Mouse (Mus musculus): ENCODE measurements around the gene Hps4. TPM values are rescaled to one million over a fixed set of nuclear protein-coding genes. Genes with fewer than 3 reads are reported as not detected.

The Hps4 gene
- polyA plus RNA-seq, 1 experiment, result 22.7 TPM

DNA sequence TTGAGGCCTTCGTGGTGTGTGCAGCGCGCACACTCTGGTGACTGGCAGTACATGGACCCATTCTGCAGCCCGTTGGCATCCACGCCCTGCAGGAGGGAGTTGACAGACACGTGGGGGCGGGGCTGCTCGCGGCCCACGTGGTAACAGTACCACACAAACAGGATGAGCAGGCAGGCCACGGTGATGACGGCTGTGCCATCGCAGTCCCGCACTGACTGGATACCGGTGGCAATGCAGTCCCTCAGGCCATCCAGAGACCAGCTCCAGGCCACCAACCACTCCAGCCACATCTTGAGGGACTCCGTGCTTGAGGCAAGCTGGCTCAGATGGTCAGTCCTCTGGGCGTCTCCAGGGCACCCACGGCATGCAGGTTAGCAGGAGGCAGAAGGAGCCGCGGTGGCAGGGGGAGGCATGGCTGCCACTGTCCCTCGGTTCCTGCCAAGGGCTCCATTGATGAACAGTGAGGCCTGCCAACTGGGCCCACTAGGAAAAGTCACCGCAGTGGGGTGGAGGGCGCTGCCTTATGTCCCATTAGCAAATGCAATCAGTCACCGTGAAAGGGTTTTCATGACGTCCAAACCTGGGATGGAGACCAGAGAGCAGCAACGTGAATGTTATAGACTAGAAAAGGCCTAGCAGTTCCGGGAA, 48.9 kb downstream of the Hps4 start:
- no peak overlapping the region for H3K4me3 ChIP-seq (ENCODE audit: insufficient read depth, low read length)
- no peaks in the 10 kb centered on the region for H3K4me1 ChIP-seq (ENCODE audit: control insufficient read depth, insufficient read depth, low read length)
- TF ChIP-seq CTCF (IDR thresholded peaks at IDR 0.05; ENCODE audit: low read depth, low read length) (no peak), POLR2A (IDR thresholded peaks at IDR 0.05; ENCODE audit: borderline replicate concordance, low read depth, low read length) (no peak)
- H3K27ac ChIP-seq (ENCODE audit: insufficient read depth, low read depth, low read length), result no peak overlapping the region

DNA sequence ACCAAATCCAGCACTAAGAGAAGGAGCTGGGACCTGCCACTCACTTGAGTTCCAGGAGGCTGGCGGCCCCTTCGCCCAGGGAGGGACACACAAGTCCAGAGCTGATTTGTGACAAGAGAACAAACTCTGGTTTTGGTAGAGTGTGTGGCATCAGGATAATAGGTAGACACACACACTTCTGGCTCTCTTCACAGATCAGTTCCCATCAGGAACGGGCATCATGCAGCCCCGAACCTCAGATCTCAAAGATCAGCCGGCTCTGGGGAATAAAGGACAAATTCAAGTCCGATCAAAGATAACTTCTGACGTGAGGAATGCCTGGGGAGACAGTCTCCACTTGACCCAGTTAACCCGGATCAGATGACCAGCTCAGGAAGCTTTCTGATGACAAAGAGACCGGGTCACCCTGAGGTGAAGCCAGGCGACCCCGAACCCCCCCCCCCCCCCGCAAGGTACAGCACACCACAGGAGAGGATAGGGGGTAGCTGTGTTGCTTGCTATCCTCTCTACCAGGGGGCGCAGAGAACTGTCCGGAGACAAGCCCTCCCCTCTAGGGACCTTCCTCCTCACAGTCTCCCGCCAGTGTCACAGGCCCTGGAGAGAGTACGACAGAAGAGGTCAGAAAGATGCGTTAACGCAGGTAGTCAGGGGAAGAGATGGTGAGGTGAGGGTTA, 51.0 kb downstream of the Hps4 start:
- Histone ChIP-seq H3K27ac (ENCODE audit: insufficient read depth, low read depth, low read length) (no peak overlapping the region), H3K4me3 (ENCODE audit: insufficient read depth, low read length) (no peak overlapping the region), H3K4me1 (ENCODE audit: control insufficient read depth, insufficient read depth, low read length) (no peaks in the 10 kb centered on the region)
- TF ChIP-seq POLR2A (IDR thresholded peaks at IDR 0.05; ENCODE audit: borderline replicate concordance, low read depth, low read length) (no peak), CTCF (IDR thresholded peaks at IDR 0.05; ENCODE audit: low read depth, low read length) (no peak)

DNA sequence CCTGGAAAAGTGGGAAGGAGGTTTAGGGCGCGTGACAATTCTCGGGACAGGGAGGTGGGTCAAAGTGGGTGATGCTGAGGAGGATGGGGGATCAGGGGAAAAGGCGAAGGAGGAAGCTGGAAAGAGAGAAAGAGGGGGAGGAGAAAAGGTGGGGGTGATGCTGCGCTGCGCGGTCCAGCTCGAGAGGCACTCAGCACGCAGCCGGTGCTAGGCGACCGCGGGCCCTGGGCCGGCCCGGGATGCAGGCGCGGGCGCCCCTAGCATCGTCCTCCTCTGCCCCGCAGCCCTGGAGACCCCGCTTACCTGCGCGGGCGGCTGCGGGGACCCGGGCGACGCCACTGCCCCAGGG, 51.5 kb downstream of the Hps4 start:
- Histone ChIP-seq H3K27ac (ENCODE audit: insufficient read depth, low read depth, low read length) (no peak overlapping the region), H3K4me1 (ENCODE audit: control insufficient read depth, insufficient read depth, low read length) (no peaks in the 10 kb centered on the region), H3K4me3 (ENCODE audit: insufficient read depth, low read length) (no peak overlapping the region)
- no peak for TF ChIP-seq POLR2A (IDR thresholded peaks at IDR 0.05; ENCODE audit: borderline replicate concordance, low read depth, low read length)
- no peak for TF ChIP-seq CTCF (IDR thresholded peaks at IDR 0.05; ENCODE audit: low read depth, low read length)

DNA sequence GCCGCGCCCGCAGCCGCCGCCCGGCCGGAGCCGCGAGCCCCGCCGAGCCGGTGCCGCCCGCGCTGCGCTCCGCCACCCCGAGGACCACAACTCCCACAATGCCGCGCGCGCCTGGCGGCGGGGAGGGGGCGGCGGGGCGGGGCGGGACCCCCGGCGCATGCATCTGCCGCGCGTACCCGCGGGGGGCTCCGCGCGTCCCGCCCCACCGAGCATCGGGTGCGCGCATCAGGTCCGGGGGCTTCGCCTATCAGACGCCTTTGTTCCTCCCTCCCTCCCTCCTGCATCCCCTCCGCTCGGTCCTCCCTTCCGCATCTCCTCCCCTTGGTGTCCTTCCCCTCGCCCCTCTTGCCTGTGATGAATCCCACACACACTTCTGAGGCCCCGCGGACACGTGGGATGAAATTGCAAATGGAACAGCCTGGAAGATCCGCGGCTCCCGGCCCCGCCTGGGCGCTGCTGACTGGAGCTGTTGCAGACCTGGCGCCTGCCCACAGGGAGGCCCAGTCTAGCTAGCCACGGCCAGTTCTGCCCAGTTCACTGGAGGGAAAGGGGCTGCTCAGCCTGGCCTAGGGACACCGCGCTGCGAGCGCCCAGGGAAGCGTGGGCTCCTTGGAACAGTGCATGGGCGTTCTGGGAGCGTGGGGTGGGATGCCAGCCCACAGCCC, 52.0 kb downstream of the Hps4 start, which contains the start of gene Asphd2:
Gene Asphd2 (minus strand): TSS at position 88 of the 665 bp plus-strand sequence.
- H3K27ac ChIP-seq (ENCODE audit: insufficient read depth, low read depth, low read length), result no peak within 1 kb of the TSS
- H3K4me3 ChIP-seq (ENCODE audit: insufficient read depth, low read length), result no peak within 1 kb of the TSS
- H3K4me1 ChIP-seq (ENCODE audit: control insufficient read depth, insufficient read depth, low read length), result no peaks in the 10 kb centered on the region
- no peak for TF ChIP-seq POLR2A (IDR thresholded peaks at IDR 0.05; ENCODE audit: borderline replicate concordance, low read depth, low read length)

DNA sequence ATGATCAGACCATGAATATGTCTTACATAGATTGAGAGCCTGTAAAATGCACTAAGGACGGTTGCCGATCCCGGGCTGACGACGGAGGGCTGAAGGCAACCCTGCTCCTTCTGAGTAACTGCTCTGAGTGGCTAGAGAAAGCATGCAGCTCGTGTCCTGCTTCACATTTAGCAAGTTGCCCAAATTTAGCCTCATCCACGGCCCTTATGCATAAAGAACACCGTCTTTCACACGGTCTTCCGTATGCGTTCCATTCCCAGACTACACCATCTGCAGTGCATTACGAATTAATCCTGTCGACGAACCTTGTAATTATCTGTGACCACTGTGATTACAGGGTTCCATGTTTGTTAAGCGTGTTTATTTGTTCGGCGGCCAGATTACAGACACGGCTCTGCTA, 53.2 kb downstream of the Hps4 start:
- no peak overlapping the region for H3K4me3 ChIP-seq (ENCODE audit: insufficient read depth, low read length)
- no peak for TF ChIP-seq CTCF (IDR thresholded peaks at IDR 0.05; ENCODE audit: low read depth, low read length)
- no peak for TF ChIP-seq POLR2A (IDR thresholded peaks at IDR 0.05; ENCODE audit: borderline replicate concordance, low read depth, low read length)
- H3K27ac ChIP-seq (ENCODE audit: insufficient read depth, low read depth, low read length), result no peak overlapping the region
- H3K4me1 ChIP-seq (ENCODE audit: control insufficient read depth, insufficient read depth, low read length), result no peaks in the 10 kb centered on the region

DNA sequence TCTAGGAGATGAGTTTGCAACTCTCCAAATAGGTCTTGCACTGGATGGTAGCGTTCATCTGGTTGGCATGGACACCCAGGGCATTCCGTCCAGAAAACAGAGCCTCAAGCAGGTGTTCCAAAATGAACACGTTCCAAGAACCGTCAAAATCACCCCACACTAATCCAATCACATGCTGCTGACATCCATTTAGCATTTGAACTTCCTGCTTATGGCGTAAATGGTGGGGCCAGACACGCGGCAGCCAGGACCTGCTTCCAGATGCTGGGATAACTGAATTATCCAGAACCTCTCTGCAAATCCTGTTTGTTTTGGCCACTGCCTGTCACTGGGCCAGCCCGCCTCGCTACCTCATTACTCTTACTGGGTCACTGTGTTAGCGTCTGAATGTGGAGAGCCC, 56.4 kb downstream of the Hps4 start:
- Histone ChIP-seq H3K4me1 (ENCODE audit: control insufficient read depth, insufficient read depth, low read length) (no peaks in the 10 kb centered on the region), H3K27ac (ENCODE audit: insufficient read depth, low read depth, low read length) (no peak overlapping the region), H3K4me3 (ENCODE audit: insufficient read depth, low read length) (no peak overlapping the region)
- TF ChIP-seq CTCF (IDR thresholded peaks at IDR 0.05; ENCODE audit: low read depth, low read length) (no peak), POLR2A (IDR thresholded peaks at IDR 0.05; ENCODE audit: borderline replicate concordance, low read depth, low read length) (no peak)

DNA sequence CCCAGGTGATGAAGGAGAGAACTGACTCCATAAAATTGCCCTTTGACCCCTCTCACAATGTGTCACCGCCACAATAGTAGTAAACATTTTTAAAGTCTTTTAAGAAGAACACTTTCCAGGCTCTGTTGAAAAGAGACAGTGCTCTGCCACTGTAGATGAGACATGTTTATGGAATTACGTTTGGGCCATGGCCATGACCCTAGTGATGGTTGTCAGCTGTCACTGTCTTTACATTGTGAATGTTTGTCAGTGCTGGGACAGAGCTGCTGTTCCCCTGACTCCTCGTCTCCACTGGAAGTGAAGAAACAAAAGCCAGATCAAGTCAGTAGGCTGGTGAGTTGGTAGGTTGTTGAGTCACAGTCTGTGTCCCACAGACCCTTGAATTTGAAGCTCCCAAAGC, 59.6 kb downstream of the Hps4 start:
- no peak overlapping the region for H3K27ac ChIP-seq (ENCODE audit: insufficient read depth, low read depth, low read length)
- H3K4me3 ChIP-seq (ENCODE audit: insufficient read depth, low read length), result no peak overlapping the region
- H3K4me1 ChIP-seq (ENCODE audit: control insufficient read depth, insufficient read depth, low read length), result no peaks in the 10 kb centered on the region
- TF ChIP-seq POLR2A (IDR thresholded peaks at IDR 0.05; ENCODE audit: borderline replicate concordance, low read depth, low read length), result no peak
- no peak for TF ChIP-seq CTCF (IDR thresholded peaks at IDR 0.05; ENCODE audit: low read depth, low read length)

DNA sequence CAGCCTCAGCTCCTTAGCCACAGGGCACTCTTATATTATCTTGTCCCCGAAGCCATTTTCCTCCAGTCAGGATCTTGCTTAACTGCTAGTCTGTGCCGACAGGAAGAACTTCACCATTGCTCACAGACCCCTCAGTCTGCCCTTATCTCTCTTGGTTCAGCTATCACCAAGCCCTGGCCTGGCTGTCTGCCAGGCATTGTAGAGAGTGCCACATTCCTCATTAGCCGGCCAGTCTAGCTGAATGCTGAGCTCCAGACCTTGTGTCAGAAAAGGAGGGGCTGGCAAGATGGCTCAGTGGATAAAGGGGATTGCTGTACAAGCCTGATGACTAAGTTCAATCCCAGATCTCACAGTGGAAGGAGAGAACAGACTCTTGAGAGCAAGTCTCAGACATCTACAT, 63.1 kb downstream of the Hps4 start:
- no peaks in the 10 kb centered on the region for H3K4me1 ChIP-seq (ENCODE audit: control insufficient read depth, insufficient read depth, low read length)
- TF ChIP-seq CTCF (IDR thresholded peaks at IDR 0.05; ENCODE audit: low read depth, low read length) (no peak), POLR2A (IDR thresholded peaks at IDR 0.05; ENCODE audit: borderline replicate concordance, low read depth, low read length) (no peak)
- no peak overlapping the region for H3K4me3 ChIP-seq (ENCODE audit: insufficient read depth, low read length)
- H3K27ac ChIP-seq (ENCODE audit: insufficient read depth, low read depth, low read length), result no peak overlapping the region

DNA sequence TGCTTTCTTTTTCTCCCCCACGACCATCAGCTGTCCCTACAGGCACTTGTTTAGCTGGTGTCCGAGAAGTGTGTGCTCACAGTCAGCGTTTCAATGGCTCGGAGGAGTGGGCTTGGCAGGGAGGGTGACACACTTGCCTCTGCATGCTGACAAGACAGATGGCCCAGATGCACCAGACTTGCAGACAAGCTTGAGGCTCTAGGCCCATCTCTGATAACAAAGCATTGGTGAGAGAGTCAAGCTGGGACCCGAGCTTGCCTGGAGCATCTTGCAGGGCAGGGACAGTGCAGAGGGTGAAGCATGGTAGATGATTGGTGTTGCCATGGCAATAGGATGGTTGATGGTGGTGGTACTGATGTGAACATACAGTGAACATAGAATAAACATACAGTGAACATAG, 66.4 kb downstream of the Hps4 start:
- TF ChIP-seq POLR2A (IDR thresholded peaks at IDR 0.05; ENCODE audit: borderline replicate concordance, low read depth, low read length), result no peak
- TF ChIP-seq CTCF (IDR thresholded peaks at IDR 0.05; ENCODE audit: low read depth, low read length), result no peak
- Histone ChIP-seq H3K4me1 (ENCODE audit: control insufficient read depth, insufficient read depth, low read length) (no peaks in the 10 kb centered on the region), H3K4me3 (ENCODE audit: insufficient read depth, low read length) (no peak overlapping the region), H3K27ac (ENCODE audit: insufficient read depth, low read depth, low read length) (no peak overlapping the region)

DNA sequence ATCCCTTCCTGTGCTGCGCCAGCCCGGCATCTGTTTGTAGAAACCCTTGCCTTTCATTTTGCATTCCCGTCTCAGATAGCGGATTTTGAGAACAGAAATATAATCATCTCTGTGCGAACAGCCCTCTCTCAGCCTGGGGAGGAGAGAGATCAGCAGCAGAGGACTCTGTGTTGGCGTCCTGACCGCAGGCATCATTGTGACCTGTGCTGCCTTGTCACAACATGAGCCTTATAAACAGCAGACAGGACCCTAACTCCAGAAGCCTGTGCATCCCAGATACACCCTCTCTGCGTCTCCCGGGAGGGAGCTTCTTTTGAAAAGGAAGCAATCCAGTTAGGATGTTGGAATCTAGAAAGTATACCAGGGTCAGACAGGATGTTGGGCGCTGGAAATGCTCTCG, 68.2 kb downstream of the Hps4 start:
- Histone ChIP-seq H3K4me1 (ENCODE audit: control insufficient read depth, insufficient read depth, low read length) (no peaks in the 10 kb centered on the region), H3K27ac (ENCODE audit: insufficient read depth, low read depth, low read length) (no peak overlapping the region), H3K4me3 (ENCODE audit: insufficient read depth, low read length) (no peak overlapping the region)
- TF ChIP-seq POLR2A (IDR thresholded peaks at IDR 0.05; ENCODE audit: borderline replicate concordance, low read depth, low read length), result no peak
- TF ChIP-seq CTCF (IDR thresholded peaks at IDR 0.05; ENCODE audit: low read depth, low read length), result no peak

Data from bone marrow macrophage, adult 2 months (primary cell).